Mouse (Mus musculus) gastrocnemius, adult 2 months (tissue): ENCODE data around the gene Gm49336. TPM values are rescaled to one million over a fixed set of nuclear protein-coding genes. Genes with fewer than 3 reads are reported as not detected.

Source experiments
- DNase-seq: peaks from one replicate; pipeline ENCODE4 v3.0.0; 2022
- H3K27ac ChIP-seq: fragments of 200-600 bp; 2 replicates; pipeline ENCODE4 v1.8.1; 2022; ENCODE audit warnings: mild to moderate bottlenecking
- H3K4me3 ChIP-seq: fragments of 200-600 bp; 2 replicates; pipeline ENCODE4 v1.8.1; 2022; ENCODE audit warnings: mild to moderate bottlenecking, moderate library complexity
- CTCF ChIP-seq: fragments of 200-600 bp; IDR thresholded peaks from 2 replicates; pipeline ENCODE4 v1.8.1; 2022; ENCODE audit warnings: antibody characterized with exemption, mild to moderate bottlenecking, moderate library complexity
- intact Hi-C: fragments of 180-260 bp; cut with DNase I; formaldehyde crosslinking; loops from one replicate; pipeline ENCODE4 v1.15.1; 2025
- microRNA-seq: library from miRNA; unstranded; fragments of <30 nt; microRNA quantifications from one replicate; pipeline ENCODE4 v1.2.0, GENCODE M21; 2021
- total RNA-seq, 2 experiments: library from RNA; stranded (reverse); gene quantifications; 2 replicates each; pipeline ENCODE4 v1.2.3; 2021

The Gm49336 gene
- total RNA-seq, 2 experiments from 2014 or later = 32.9 to 34.3 TPM

DNA sequence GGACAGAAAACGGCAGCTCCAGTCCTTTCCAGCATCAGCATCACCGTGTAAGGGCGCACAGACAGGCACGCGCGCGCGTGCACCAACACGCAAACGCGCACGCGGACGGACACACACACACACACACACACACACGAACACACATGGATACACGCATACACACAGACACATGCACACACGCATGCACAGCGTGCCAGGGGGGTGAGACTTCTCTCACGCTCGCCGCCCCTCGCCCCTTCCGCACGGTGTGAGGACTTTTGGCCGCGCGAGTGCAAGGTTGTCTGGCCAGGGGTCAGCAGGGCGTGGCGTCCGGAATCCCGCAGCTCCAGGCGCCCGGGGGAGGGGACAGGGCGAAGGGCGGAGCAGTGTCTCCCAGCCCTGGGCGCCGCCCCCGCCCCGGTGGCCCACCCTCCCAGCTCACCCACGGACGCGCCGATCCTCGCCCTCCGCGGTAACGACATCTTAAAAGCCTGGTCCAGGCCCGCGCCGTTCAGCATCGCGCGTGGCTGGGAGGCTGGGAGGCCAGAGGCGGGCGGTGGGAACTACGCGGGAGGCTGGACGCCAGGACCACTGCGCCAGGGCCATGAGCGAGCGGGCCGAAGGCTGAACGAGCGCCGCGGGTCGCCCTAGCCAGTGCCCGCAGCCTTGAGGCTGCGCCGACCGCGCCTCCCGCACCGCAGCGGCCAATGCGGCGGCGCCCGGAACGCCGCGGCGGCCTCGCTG lies 74.3 kb downstream of the Gm49336 start:
- no peak for TF ChIP-seq CTCF
- intact Hi-C loops = no loop called here
- H3K27ac ChIP-seq = no peak overlapping the region
- peak overlapping the region; percentile 75 for H3K4me3 ChIP-seq
- DNase-seq = peak; percentile 52

DNA sequence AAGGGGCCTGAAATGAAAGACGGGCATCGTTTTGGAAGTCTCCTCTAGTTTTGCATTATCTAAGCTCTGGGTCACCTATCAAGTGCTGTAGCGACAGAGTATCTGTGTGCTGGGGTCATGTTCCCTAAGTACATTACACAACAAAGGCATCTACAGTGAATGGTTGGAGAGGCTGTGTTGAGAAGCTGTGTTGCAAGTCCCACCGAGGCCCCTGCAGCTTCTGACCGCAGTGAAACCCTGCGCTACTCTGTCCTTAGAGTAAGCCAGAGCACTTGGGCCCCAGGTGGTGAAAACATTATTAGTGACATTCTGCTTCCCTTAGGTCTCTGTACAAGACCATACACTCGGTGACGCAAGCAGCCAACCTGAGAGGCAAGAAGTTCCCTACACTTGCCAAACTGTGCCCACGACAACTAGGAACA lies 74.8 kb downstream of the Gm49336 start:
- TF ChIP-seq CTCF = no peak
- DNase-seq = no peak
- H3K27ac ChIP-seq = no peak overlapping the region
- H3K4me3 ChIP-seq = peak overlapping the region; percentile 75
- intact Hi-C loops = no loop called here

DNA sequence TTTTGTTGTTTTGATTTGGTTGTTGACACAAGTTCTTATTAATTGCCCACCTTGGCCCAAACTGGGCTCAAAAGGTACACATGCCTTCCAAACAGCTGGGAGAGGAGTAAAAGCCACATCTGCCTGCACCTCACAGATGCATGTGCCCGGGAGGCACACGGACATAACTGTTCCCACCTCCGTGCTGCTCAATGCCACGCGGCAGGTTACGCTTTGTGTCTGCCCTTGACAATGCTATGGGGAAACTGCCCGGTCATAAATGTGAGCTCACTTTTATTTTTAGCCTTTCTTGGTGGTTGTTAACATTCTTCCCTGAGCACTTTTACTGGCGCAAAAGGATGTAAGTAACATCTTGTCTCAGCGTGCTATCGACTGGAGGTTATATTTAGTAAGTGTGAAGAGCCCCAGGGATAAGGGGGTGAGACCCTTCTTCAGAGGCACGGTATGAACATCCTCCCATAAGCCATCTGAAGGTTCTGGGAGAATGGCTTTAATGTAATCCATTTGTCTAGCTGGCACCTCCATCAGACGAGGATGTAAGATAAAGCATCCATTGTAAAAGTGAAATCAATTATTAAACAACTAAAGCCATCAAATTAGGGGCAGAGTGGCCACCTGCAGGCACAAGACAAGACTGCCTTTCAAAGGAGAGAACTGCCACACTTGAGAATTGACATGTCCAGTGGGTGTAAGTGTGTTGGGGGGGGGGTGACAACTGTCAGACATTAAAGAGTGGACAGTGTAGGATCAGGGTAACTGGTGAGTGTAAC lies 78.8 kb downstream of the Gm49336 start:
- no peak for TF ChIP-seq CTCF
- DNase-seq = no peak
- intact Hi-C loops = no loop called here
- Histone ChIP-seq H3K4me3 (no peak overlapping the region), H3K27ac (no peak overlapping the region)

DNA sequence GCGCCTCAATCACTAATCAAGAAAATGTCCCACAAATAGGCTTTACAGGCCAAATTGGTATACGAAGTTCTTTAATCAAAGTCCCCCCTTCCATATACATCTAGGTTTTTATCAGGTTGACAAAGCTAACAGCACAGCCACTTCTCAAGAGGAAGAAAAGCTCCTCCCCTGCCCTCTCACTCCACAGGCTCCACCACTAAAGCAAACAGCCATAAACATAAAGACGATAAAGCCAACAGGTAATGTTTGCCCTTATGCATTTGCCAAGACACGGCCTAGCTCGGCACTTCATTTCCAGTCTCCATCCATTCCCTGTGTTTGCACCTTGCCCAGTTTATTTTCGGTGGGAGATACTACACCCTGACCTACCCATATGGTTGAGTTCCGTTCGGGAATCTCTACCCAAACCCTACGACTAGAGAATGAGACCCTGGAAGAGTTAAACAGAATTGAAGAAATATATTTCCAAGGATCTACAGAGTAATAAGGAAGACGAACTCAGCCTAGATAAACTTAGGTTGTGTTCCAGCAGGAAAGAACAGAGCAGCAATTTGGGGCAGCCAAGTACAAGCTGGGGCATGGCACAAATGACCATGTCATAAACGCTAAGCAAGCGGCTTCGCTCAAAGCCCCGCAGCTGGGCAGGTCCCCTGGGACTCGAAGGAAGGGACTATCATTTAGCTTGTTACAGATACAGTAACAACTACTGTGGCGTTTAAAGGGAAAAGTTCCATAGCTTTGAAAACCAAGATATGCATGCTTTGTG lies 80.3 kb downstream of the Gm49336 start:
- intact Hi-C loops = no loop called here
- peak overlapping the region; percentile 55 for H3K4me3 ChIP-seq
- DNase-seq = peak; percentile 35
- TF ChIP-seq CTCF = no peak
- no peak overlapping the region for H3K27ac ChIP-seq

DNA sequence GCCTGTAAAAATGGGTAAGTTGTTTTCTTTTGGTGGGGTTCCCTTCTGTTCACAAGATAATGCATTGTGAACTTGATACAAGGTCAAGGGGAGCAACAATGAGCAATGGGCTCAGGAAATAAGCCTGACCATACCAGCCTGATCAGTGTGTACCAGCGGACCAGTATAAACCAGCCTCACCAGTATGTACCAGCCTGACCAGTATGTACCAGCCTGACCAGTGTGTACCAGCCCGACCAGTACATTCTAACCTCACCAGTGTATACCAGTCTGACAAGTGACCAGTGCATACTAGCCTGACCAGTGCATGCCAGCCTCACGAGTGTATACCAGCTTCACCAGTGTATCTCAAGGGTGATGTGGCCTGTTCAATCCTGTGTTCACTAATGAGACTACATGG lies 87.9 kb downstream of the Gm49336 start:
- DNase-seq = no peak
- no peak overlapping the region for H3K4me3 ChIP-seq
- no peak for TF ChIP-seq CTCF
- intact Hi-C loops = no loop called here
- H3K27ac ChIP-seq = no peak overlapping the region

Small RNA genes lying within 50 kb of the gene (microRNA-seq; reads per million reads assigned to microRNA genes)
- gene Mir719 = not detected

Other genes starting within 250 kb of the Gm49336 start
- under 1 TPM; 0.50 to 0.71 TPM for gene Atp8a2, start 54.3 kb downstream of the Gm49336 start, total RNA-seq
- gene Nupl1, start 76 bp downstream of the Gm49336 start, total RNA-seq = not detected
- gene Mtmr6, start 13.7 kb upstream of the Gm49336 start, total RNA-seq = 10 to 100 TPM; 43.7 to 46.3 TPM
- gene Amer2, start 121.8 kb upstream of the Gm49336 start, total RNA-seq = under 1 TPM in 1 of 2 experiments, not detected in 1; 0.03 TPM